Mouse (Mus musculus) erythroblast, embryonic 14.5 days (primary cell): ENCODE measurements at regions not wholly inside any gene's neighbourhood (a gene's known extent, or its start where the extent isn't known, plus 50 kb on each side); places are given as distances from the start of the nearest gene placed in this dataset.

Source experiments
- GATA1 ChIP-seq: IDR thresholded peaks from 2 replicates; pipeline ENCODE4 v1.6.1; 2012; ENCODE audit warnings: low read length, inconsistent platforms, mixed read lengths
- TAL1 ChIP-seq: IDR thresholded peaks from 3 replicates; pipeline ENCODE4 v1.6.1; 2012; ENCODE audit warnings: low read length, inconsistent platforms, mixed read lengths

GRCm38 (mm10) chr10:70759686-70760085 is 103.9 kb upstream of the Phyhipl start:
- no peak for TF ChIP-seq TAL1
- no peak for TF ChIP-seq GATA1
